Mouse (Mus musculus) kidney, adult 18-20 months (tissue): ENCODE results near the gene C2.
A peak's percentile ranks its signal among the peaks of the same experiment; 100 is the strongest.

Experiments
- DNase-seq: peaks from one replicate; pipeline ENCODE4 v3.0.0; 2021

Gene C2

DNA sequence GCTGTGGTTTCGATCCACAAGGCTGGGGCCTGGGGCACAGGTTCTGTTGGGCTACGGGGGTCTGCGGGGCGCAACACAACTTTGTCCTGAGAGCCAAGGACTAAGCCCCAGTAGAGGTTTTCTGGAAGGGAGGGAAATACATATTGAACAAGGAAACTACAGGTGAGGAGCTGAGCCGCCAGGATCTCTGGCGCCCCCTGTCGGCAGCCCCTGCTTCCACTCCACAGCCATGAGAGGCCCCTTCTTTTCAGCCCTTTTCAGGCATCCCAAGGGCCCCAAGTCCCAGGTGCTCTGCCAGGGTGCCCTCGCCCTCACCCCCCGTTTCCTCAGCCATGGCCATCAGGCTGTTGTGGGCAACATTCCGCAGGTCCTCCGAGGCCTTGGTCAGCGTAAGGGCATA is 84.3 kb downstream of the C2 start:
- peak; percentile 38 for DNase-seq
